Mouse (Mus musculus) R1 (cell line): ENCODE measurements around the gene Isy1.
"Not testable (repeated sequence)": the region's sequence is repeated elsewhere in the genome, so short reads cannot be mapped to it uniquely, and the experiment has no call there.

Source experiments
- DNase-seq: peaks from one replicate; pipeline ENCODE4 v3.0.0-alpha.2; 2018; ENCODE audit warnings: low read depth, low spot score

The Isy1 gene

GRCm38 (mm10) chr6:87779174-87780165, 59.1 kb downstream of the Isy1 start:
- no peak for DNase-seq

- DNase-seq, result no peak
Measured at GRCm38 (mm10) chr6:87778294-87779173, 60.1 kb downstream of the Isy1 start.

GRCm38 (mm10) chr6:87777842-87778241, 60.8 kb downstream of the Isy1 start, which contains the start of gene Gp9:
Gene Gp9 (plus strand): TSS chr6:87778072.
- DNase-seq, result no peak

GRCm38 (mm10) chr6:87776663-87777062, 61.9 kb downstream of the Isy1 start:
- DNase-seq, result no peak

GRCm38 (mm10) chr6:87775588-87776245, 62.9 kb downstream of the Isy1 start:
- DNase-seq, result no peak

GRCm38 (mm10) chr6:87774909-87775308, 63.7 kb downstream of the Isy1 start:
- DNase-seq, result peak; percentile 32

GRCm38 (mm10) chr6:87774466-87774865, 64.1 kb downstream of the Isy1 start:
- no peak for DNase-seq

- DNase-seq, result no peak
Measured at GRCm38 (mm10) chr6:87770626-87771025, 68.0 kb downstream of the Isy1 start.

GRCm38 (mm10) chr6:87764296-87764695, 74.3 kb downstream of the Isy1 start:
- not testable (repeated sequence) for DNase-seq
